In genomic region chr17:83136267-83136666, GRCm38 (mm10) we compare ENCODE assay signal across 11 mouse cellular contexts.
"Had no signal": no experiment of that assay in that cellular context is flagged by ENCODE, and none has a peak within 500 bp of the region (broad histone marks: within the 10 kb centered on the region; RNA-seq: fewer than 3 reads in every experiment).

No protein-coding gene starts in this region.

- ATAC-seq: liver, embryonic 12.5 days had no signal

- DNase-seq: kidney, adult 9 months; lung, embryonic 14.5 days; lung, postnatal 10 days; lung, postnatal 4 days; right cerebral cortex, postnatal 25 days; thymus, postnatal 36 days had no signal

- H3K4me2 ChIP-seq: intestine, embryonic 15.5 days; limb, embryonic 15.5 days; liver, embryonic 12.5 days; lung, embryonic 14.5 days; midbrain, embryonic 11.5 days had no signal

- H3K4me1 ChIP-seq: liver, embryonic 12.5 days had no signal

- H3K4me3 ChIP-seq: intestine, embryonic 15.5 days; left cerebral cortex, adult 2 months; limb, embryonic 15.5 days; liver, embryonic 12.5 days had no signal

- H3K27ac ChIP-seq: intestine, embryonic 15.5 days; left cerebral cortex, adult 2 months; limb, embryonic 15.5 days; liver, embryonic 12.5 days had no signal

- H3K27me3 ChIP-seq: intestine, embryonic 15.5 days; liver, embryonic 12.5 days had no signal

- H3K36me3 ChIP-seq: intestine, embryonic 15.5 days; limb, embryonic 15.5 days; liver, embryonic 12.5 days had no signal

- H3K9ac ChIP-seq: intestine, embryonic 15.5 days; limb, embryonic 15.5 days; liver, embryonic 12.5 days; lung, embryonic 14.5 days had no signal

- H3K9me3 ChIP-seq: intestine, embryonic 15.5 days; limb, embryonic 15.5 days; liver, embryonic 12.5 days had no signal
